ENCODE assay signal across 9 mouse cellular contexts in the genomic region with DNA sequence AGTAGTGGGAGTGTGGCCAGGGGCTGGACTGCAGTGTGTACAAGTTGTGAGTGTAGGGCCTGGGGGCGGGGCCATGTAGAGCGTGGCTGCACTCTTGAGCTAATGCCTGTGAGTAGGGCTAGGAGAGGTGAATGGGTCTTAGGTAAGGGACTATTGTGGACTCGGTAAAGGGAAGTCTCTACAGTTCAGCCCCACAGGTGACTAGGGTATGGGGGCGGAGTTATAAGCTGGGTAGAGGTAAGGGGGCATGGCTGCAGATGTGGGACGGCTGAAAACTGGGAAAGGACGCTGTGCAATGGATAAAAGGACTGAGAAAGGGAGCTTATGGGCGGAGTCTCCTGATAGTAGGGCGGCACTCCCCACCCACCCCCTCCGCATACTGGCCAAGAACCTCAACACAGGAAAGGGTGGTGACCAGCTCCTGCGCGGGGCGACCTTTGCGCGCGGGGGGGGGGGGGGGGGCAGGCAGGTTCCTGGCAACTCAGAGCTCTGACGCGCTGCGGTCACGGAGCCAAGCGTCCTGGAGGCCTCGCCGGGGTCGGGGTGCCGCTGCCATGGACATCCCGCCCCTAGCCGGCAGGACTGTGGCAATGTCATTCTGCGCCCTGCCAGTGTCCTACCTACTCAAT. TPM values are rescaled to one million over a fixed set of nuclear protein-coding genes. Genes with fewer than 3 reads are reported as not detected.
DNase-seq lines count a peak whose midpoint lies in the region; ATAC-seq and TF ChIP-seq lines count a peak whose summit lies in the region.
"Had no signal": no experiment of that assay in that cellular context is flagged by ENCODE, and none has a peak within 500 bp of the region (broad histone marks: within the 10 kb centered on the region; RNA-seq: fewer than 3 reads in every experiment).

A gene (plus strand): TSS at position 484 of the 629 bp plus-strand sequence.

- TF ChIP-seq CTCF in hindbrain, postnatal 0 days (IDR thresholded peaks at IDR 0.05; ENCODE audit: low read depth), result no peak

- DNase-seq in urinary bladder, postnatal 36 days (ENCODE audit: low spot score in 2 of 2), result peak; percentile 18 to 28
- no peak for DNase-seq in urinary bladder, adult 2 months (ENCODE audit: low spot score)
- DNase-seq in gastrocnemius, postnatal 14 days, result peak; percentile 35
- peak; percentile 52 for DNase-seq in hindbrain, postnatal 0 days (ENCODE audit: low spot score)
- DNase-seq in liver, embryonic 11.5 days (ENCODE audit: low spot score), result peak; percentile 52
- DNase-seq in naive thymus-derived CD4-positive, alpha-beta T cell, adult 2 months (ENCODE audit: low read depth), result peak; percentile 17
- no peak for DNase-seq in left cerebral cortex, postnatal 14 days (ENCODE audit: low spot score in 2 of 2)
- DNase-seq in left cerebral cortex, postnatal 25 days (ENCODE audit: low spot score in 2 of 2), result no peak

- intact Hi-C loops in gastrocnemius, postnatal 14 days (cut with DNase I; ENCODE audit: low total_unique reads), result no loop called here
- intact Hi-C loops in left cerebral cortex, postnatal 14 days (cut with DNase I), result no loop called here
- intact Hi-C loops in left cerebral cortex, postnatal 25 days (cut with DNase I), result no loop called here

- H3K27me3 ChIP-seq in hindbrain, postnatal 0 days (ENCODE audit: insufficient read depth, low read length), result no peaks in the 10 kb centered on the region
- no peaks in the 10 kb centered on the region for H3K27me3 ChIP-seq in liver, embryonic 11.5 days (replicated peaks; ENCODE audit: control insufficient read depth, insufficient read depth, low read length)
- H3K27me3 ChIP-seq: Patski had no signal

- H3K36me3 ChIP-seq in hindbrain, postnatal 0 days (ENCODE audit: insufficient read depth, low read length), result peaks cover 28% of the 10 kb centered on the region
- H3K36me3 ChIP-seq in liver, embryonic 11.5 days (ENCODE audit: control insufficient read depth, insufficient read depth, low read length), result peaks cover 16% of the 10 kb centered on the region; the same call in 1 of the 2 replicates

- H3K9ac ChIP-seq in hindbrain, postnatal 0 days (replicated peaks; ENCODE audit: low read length), result no peak within 1 kb of the TSS
- H3K9ac ChIP-seq in liver, embryonic 11.5 days (ENCODE audit: low read depth, low read length), result no peak within 1 kb of the TSS

- H3K9me3 ChIP-seq in hindbrain, postnatal 0 days (ENCODE audit: low read length), result no peaks in the 10 kb centered on the region
- H3K9me3 ChIP-seq in liver, embryonic 11.5 days (ENCODE audit: control insufficient read depth, low read length), result no peaks in the 10 kb centered on the region

- 16% methylated on average over 23 of the region's 27 CpGs for WGBS in hindbrain, postnatal 0 days
- 9% methylated on average over 22 of the region's 27 CpGs for WGBS in liver, embryonic 11.5 days

- no peaks in the 10 kb centered on the region for H3K4me1 ChIP-seq in hindbrain, postnatal 0 days (ENCODE audit: insufficient read depth, low read length)
- H3K4me1 ChIP-seq in liver, embryonic 11.5 days (replicated peaks; ENCODE audit: control insufficient read depth, insufficient read depth, low read length), result peaks cover 12% of the 10 kb centered on the region

- H3K27ac ChIP-seq in hindbrain, postnatal 0 days, result no peak within 1 kb of the TSS
- no peak within 1 kb of the TSS for H3K27ac ChIP-seq in liver, embryonic 11.5 days (ENCODE audit: low read depth, low read length)

- H3K4me2 ChIP-seq in hindbrain, postnatal 0 days (ENCODE audit: low read depth, low read length), result peak within 1 kb of the TSS; percentile 30
- H3K4me2 ChIP-seq in liver, embryonic 11.5 days, result peak within 1 kb of the TSS; percentile 67

- no peak within 1 kb of the TSS for H3K4me3 ChIP-seq in hindbrain, postnatal 0 days (ENCODE audit: low read length)
- peak within 1 kb of the TSS; percentile 38 for H3K4me3 ChIP-seq in liver, embryonic 11.5 days (ENCODE audit: low read depth, low read length)

- peak; percentile 76 for ATAC-seq in hindbrain, postnatal 0 days
- peak; percentile 79 for ATAC-seq in liver, embryonic 11.5 days (replicated peaks; ENCODE audit: low FRiP score)
- ATAC-seq: Patski had no signal

RNA-seq across cellular contexts. Expression of the gene that starts here (rescaled TPM):
- 1.8 and 2.5 TPM in 2 replicates for polyA plus RNA-seq in urinary bladder, adult 2 months (2012; rRNA removed)
- total RNA-seq in gastrocnemius, postnatal 14 days (2021), result under 1 TPM in 1 of 2 experiments, not detected in 1; 0.51 TPM
- 0.25 TPM in 1 of 2 replicates, not detected in the other for total RNA-seq in hindbrain, postnatal 0 days (2014; rRNA removed)
- polyA plus RNA-seq in hindbrain, postnatal 0 days (2015; fragmentation: Nextera tagmentation; extraction: Ambion mirVana), result 0.19 and 0.37 TPM in 2 replicates
- 0.60 and 0.82 TPM in 2 replicates for polyA plus RNA-seq in liver, embryonic 11.5 days (2014; fragmentation: Nextera tagmentation; extraction: Ambion mirVana)
- total RNA-seq in left cerebral cortex, postnatal 14 days (2021), result 1 to 10 TPM; 1.7 to 2.4 TPM
- total RNA-seq in left cerebral cortex, postnatal 25 days (2021), result 1 to 10 TPM; 3.0 to 3.4 TPM

Comparison
In these comparisons a context has a peak if more than half of its experiments do, and no peak if none do; other contexts are left out.
1. DNase-seq: peak in urinary bladder, postnatal 36 days (2 of 2) and naive thymus-derived CD4-positive, alpha-beta T cell, adult 2 months (single experiment); none in urinary bladder, adult 2 months (single experiment), left cerebral cortex, postnatal 14 days (0 of 2) and left cerebral cortex, postnatal 25 days (0 of 2).
2. Peak in DNase-seq in gastrocnemius, postnatal 14 days; RNA of the gene not detected or under 1 TPM.
3. Peak in DNase-seq, ATAC-seq and H3K4me2 ChIP-seq in hindbrain, postnatal 0 days; RNA of the gene not detected or under 1 TPM.
4. Peak in DNase-seq, ATAC-seq, H3K4me3 ChIP-seq and H3K4me2 ChIP-seq in liver, embryonic 11.5 days; RNA of the gene not detected or under 1 TPM.